Mouse (Mus musculus): ENCODE measurements at regions not wholly inside any gene's neighbourhood (a gene's known extent, or its start where the extent isn't known, plus 50 kb on each side); places are given as distances from the start of the nearest gene placed in this dataset.

DNA sequence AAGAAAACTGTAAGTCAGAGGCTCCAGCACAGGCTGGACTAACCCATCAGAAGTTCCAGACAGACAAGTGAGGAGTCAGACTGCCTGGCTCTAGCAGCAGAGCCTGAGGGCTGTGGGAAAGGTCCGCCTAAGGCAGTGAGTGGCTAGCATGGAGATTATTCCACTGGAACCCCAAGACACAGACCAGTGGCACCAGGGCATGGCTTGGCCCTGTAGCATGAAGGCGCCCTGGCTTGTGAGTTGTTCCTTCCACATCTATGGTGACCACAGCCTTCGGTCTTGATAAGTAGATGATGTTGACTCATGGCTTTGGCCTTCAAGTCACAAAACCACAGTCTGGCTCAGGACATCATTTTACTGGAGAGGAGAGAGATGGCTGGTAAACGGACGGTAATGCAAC lies 60.7 kb upstream of the Myl10 start:
- Histone ChIP-seq H3K27ac (no peak overlapping the region), H3K4me3 (no peak overlapping the region)
- no peak for DNase-seq (ENCODE audit: low spot score in 2 of 2)
- no peak for TF ChIP-seq CTCF (conservative IDR thresholded peaks at IDR 0.05)

GRCm38 (mm10) chr5:136633901-136634300 lies 59.0 kb upstream of the Myl10 start:
- no peak for TF ChIP-seq CTCF (conservative IDR thresholded peaks at IDR 0.05)
- Histone ChIP-seq H3K4me3 (no peak overlapping the region), H3K27ac (no peak overlapping the region)
- no peak for DNase-seq (ENCODE audit: low spot score in 2 of 2)

- Histone ChIP-seq H3K4me3 (no peak overlapping the region), H3K27ac (no peak overlapping the region)
- TF ChIP-seq CTCF (conservative IDR thresholded peaks at IDR 0.05) = no peak
- no peak for DNase-seq (ENCODE audit: low spot score in 2 of 2)
These were observed 57.8 kb upstream of the Myl10 start for GRCm38 (mm10) chr5:136635119-136635518.

DNA sequence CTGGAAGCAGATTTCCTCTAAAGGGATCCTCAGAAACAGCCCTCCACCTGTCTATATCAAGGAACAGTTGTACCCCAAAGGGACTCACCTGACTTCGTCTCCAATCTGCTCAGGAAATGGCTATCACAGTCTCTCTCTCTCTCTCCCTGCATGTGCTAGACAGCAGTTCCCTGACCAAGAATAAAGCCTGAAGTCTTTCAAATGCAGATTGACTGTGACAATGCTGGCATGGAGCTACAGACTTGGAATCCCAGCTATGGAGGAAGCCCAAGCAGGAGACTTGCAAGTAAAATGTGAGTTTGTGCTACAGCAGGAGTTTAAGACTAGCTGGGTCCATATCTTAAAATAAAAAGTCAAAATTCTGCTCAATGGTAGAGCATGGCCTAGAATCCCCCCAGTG lies 56.5 kb upstream of the Myl10 start:
- no peak for DNase-seq (ENCODE audit: low spot score in 2 of 2)
- Histone ChIP-seq H3K4me3 (no peak overlapping the region), H3K27ac (no peak overlapping the region)
- no peak for TF ChIP-seq CTCF (conservative IDR thresholded peaks at IDR 0.05)

GRCm38 (mm10) chr5:136637872-136638271 lies 55.1 kb upstream of the Myl10 start:
- peak; percentile 5 to 29 for DNase-seq (ENCODE audit: low spot score in 2 of 2)
- Histone ChIP-seq H3K27ac (no peak overlapping the region), H3K4me3 (no peak overlapping the region)
- TF ChIP-seq CTCF (conservative IDR thresholded peaks at IDR 0.05) = no peak

- Histone ChIP-seq H3K4me3 (no peak overlapping the region), H3K27ac (no peak overlapping the region)
- TF ChIP-seq CTCF (conservative IDR thresholded peaks at IDR 0.05) = no peak
- DNase-seq (ENCODE audit: low spot score in 2 of 2) = no peak
These were observed 51.9 kb upstream of the Myl10 start for GRCm38 (mm10) chr5:136640871-136641619.

GRCm38 (mm10) chr5:136642208-136642607 lies 50.7 kb upstream of the Myl10 start:
- Histone ChIP-seq H3K4me3 (no peak overlapping the region), H3K27ac (no peak overlapping the region)
- no peak for TF ChIP-seq CTCF (conservative IDR thresholded peaks at IDR 0.05)
- no peak for DNase-seq (ENCODE audit: low spot score in 2 of 2)

Data from layer of hippocampus, adult 2 months (tissue).